Mouse (Mus musculus): ENCODE results near the gene Pacsin2.

- TF ChIP-seq CTCF (IDR thresholded peaks at IDR 0.05; ENCODE audit: low read depth, low read length) (no peak), POLR2A (IDR thresholded peaks at IDR 0.05; ENCODE audit: insufficient read depth, low read length) (no peak), EP300 (IDR thresholded peaks at IDR 0.05; ENCODE audit: insufficient read depth, low read depth, low read length) (no peak)
Observed at GRCm38 (mm10) chr15:83453879-83454278, 10.5 kb downstream of the Pacsin2 start.
